In genomic region chr9:121247956-121248775, GRCm38 (mm10) we compare ENCODE assay signal across 8 mouse cellular contexts. TPM values are rescaled to one million over a fixed set of nuclear protein-coding genes. Genes with fewer than 3 reads are reported as not detected.
DNase-seq lines count a peak whose midpoint lies in the region; ATAC-seq and TF ChIP-seq lines count a peak whose summit lies in the region.

No protein-coding gene starts in this region.

- no peak overlapping the region for H3K9ac ChIP-seq in hindbrain, embryonic 15.5 days
- no peak overlapping the region for H3K9ac ChIP-seq in midbrain, embryonic 11.5 days (ENCODE audit: low read length)

- no peak overlapping the region for H3K4me2 ChIP-seq in hindbrain, embryonic 15.5 days
- H3K4me2 ChIP-seq in midbrain, embryonic 11.5 days = no peak overlapping the region

- no peaks in the 10 kb centered on the region for H3K36me3 ChIP-seq in hindbrain, embryonic 15.5 days
- H3K36me3 ChIP-seq in midbrain, embryonic 11.5 days (ENCODE audit: control insufficient read depth, insufficient read depth, low read length) = no peaks in the 10 kb centered on the region

- H3K9me3 ChIP-seq in hindbrain, embryonic 15.5 days = no peaks in the 10 kb centered on the region
- no peaks in the 10 kb centered on the region for H3K9me3 ChIP-seq in midbrain, embryonic 11.5 days (ENCODE audit: control insufficient read depth, low read length)

- peak; percentile 81 for TF ChIP-seq CTCF in left cerebral cortex, adult 2 months (IDR thresholded peaks at IDR 0.05)

- peak; percentile 52; the same call in 1 of the 2 replicates for ATAC-seq in frontal cortex, adult (ENCODE audit: low TSS enrichment)
- peak; percentile 61; the same call in 1 of the 2 replicates for ATAC-seq in hindbrain, embryonic 15.5 days (ENCODE audit: low FRiP score, low read depth)
- peak; percentile 63 for ATAC-seq in midbrain, embryonic 11.5 days (ENCODE audit: low FRiP score)
- ATAC-seq in inflammation-experienced regulatory T-cells, adult 6 months = no peak

- H3K27me3 ChIP-seq in hindbrain, embryonic 15.5 days = no peaks in the 10 kb centered on the region
- H3K27me3 ChIP-seq in midbrain, embryonic 11.5 days (ENCODE audit: control insufficient read depth, insufficient read depth, low read length) = no peaks in the 10 kb centered on the region

- H3K4me3 ChIP-seq in hindbrain, embryonic 15.5 days = no peak overlapping the region
- H3K4me3 ChIP-seq in left cerebral cortex, adult 2 months = no peak overlapping the region
- no peak overlapping the region for H3K4me3 ChIP-seq in midbrain, embryonic 11.5 days (ENCODE audit: low read depth, low read length)

- intact Hi-C loops in left cerebral cortex, adult 2 months (cut with DNase I) = loop anchor here (1.0 to 10.0 kb wide), 5 partner anchors 126 to 427 kb away; no protein-coding TSS in a partner anchor

- DNase-seq in R1 (ENCODE audit: low read depth, low spot score) = peak; percentile 81
- DNase-seq in cerebellum, adult 18-20 months = peak; percentile 76 to 88
- DNase-seq in left cerebral cortex, adult 2 months (ENCODE audit: extremely low spot score in 1 of 2, low spot score in 2 of 2) = peak; percentile 78 to 86
- peak; percentile 98 for DNase-seq in midbrain, embryonic 11.5 days (ENCODE audit: low spot score, missing footprints)
- DNase-seq in spleen, adult 18-20 months = peak; percentile 54 to 87

- no peak overlapping the region for H3K27ac ChIP-seq in hindbrain, embryonic 15.5 days (replicated peaks)
- H3K27ac ChIP-seq in left cerebral cortex, adult 2 months = no peak overlapping the region
- H3K27ac ChIP-seq in midbrain, embryonic 11.5 days (ENCODE audit: low read depth, low read length) = no peak overlapping the region

- no peaks in the 10 kb centered on the region for H3K4me1 ChIP-seq in hindbrain, embryonic 15.5 days (replicated peaks)
- H3K4me1 ChIP-seq in midbrain, embryonic 11.5 days (ENCODE audit: control insufficient read depth, insufficient read depth, low read length) = no peaks in the 10 kb centered on the region

- 62% methylated on average over 12 of the region's 12 CpGs for WGBS in hindbrain, embryonic 15.5 days
- 71% methylated on average over 12 of the region's 12 CpGs for WGBS in midbrain, embryonic 11.5 days

RNA-seq across cellular contexts. Expression of gene Ulk4, which starts 28.8 kb away (rescaled TPM):
- 75.9 and 94.1 TPM in 2 replicates for polyA plus RNA-seq in hindbrain, embryonic 15.5 days (2015; fragmentation: Nextera tagmentation; extraction: Ambion mirVana)
- 1 to 10 TPM; 9.2 to 9.9 TPM for total RNA-seq in left cerebral cortex, adult 2 months (2021)
- 210 and 216 TPM in 2 replicates for polyA plus RNA-seq in midbrain, embryonic 11.5 days (2014; fragmentation: Nextera tagmentation; extraction: Ambion mirVana)
- 1 to 10 TPM in 2 of 3 experiments, not detected in 1; 1.6 to 3.8 TPM for polyA plus RNA-seq in inflammation-experienced regulatory T-cells, adult 6 months (2017; shearing (Covaris generic))

RNA-seq across cellular contexts. Expression of gene Trak1, which starts 49.1 kb away (rescaled TPM):
- 58.3 and 58.4 TPM in 2 replicates for polyA plus RNA-seq in hindbrain, embryonic 15.5 days (2015; fragmentation: Nextera tagmentation; extraction: Ambion mirVana)
- total RNA-seq in left cerebral cortex, adult 2 months (2021) = 100 to 1,000 TPM; 247 to 298 TPM
- polyA plus RNA-seq in midbrain, embryonic 11.5 days (2014; fragmentation: Nextera tagmentation; extraction: Ambion mirVana) = 19.2 and 20.5 TPM in 2 replicates
- polyA plus RNA-seq in inflammation-experienced regulatory T-cells, adult 6 months (2017; shearing (Covaris generic)) = 10 to 100 TPM in 2 of 3 experiments, 1 to 10 TPM in 1; 7.5 to 12.9 (median 11.8) TPM

Comparison
In these comparisons a context has a peak if more than half of its experiments do, and no peak if none do; other contexts are left out.
1. RNA of gene Ulk4, which starts 28.8 kb away (polyA plus RNA-seq): 210 to 216 TPM in midbrain, embryonic 11.5 days and 75.9 to 94.1 TPM in hindbrain, embryonic 15.5 days; 1.6 to 3.8 TPM in inflammation-experienced regulatory T-cells, adult 6 months; every median in the first group is over 10 times any median in the second.
2. Peak in every context shown above with its lines, with median percentiles within 50 percentile points of each other: DNase-seq.